Mouse (Mus musculus) embryonic facial prominence, embryonic 11.5 days (tissue): ENCODE measurements around the gene Gm43638. TPM values are rescaled to one million over a fixed set of nuclear protein-coding genes. Genes with fewer than 3 reads are reported as not detected.
"Not testable (repeated sequence)": the region's sequence is repeated elsewhere in the genome, so short reads cannot be mapped to it uniquely, and the experiment has no call there.

Source experiments
- ATAC-seq: fragments of 200-750 bp; cut with Nextera tagmentation; replicated peaks from 2 replicates; pipeline ENCODE4 v1.8.0; 2017; ENCODE audit warnings: low read depth; ENCODE audit not compliant: insufficient number of reproducible peaks, low FRiP score, low TSS enrichment
- DNase-seq: peaks from one replicate; pipeline ENCODE4 v3.0.0-alpha.2; 2015; ENCODE audit warnings: low spot score
- H3K27ac ChIP-seq: fragments of 300-500 bp; sonication (generic); replicated peaks from 2 replicates; pipeline ENCODE4 v1.5.1; 2014; ENCODE audit warnings: mild to moderate bottlenecking, low read depth, low read length, control low read depth
- H3K27me3 ChIP-seq: fragments of 300-500 bp; sonication (generic); 2 replicates; pipeline ENCODE4 v1.6.1; 2014; ENCODE audit warnings: mild to moderate bottlenecking, low read length, moderate library complexity, mixed read lengths; ENCODE audit not compliant: control insufficient read depth, insufficient read depth
- H3K36me3 ChIP-seq: fragments of 300-500 bp; sonication (generic); replicated peaks from 2 replicates; pipeline ENCODE4 v1.6.1; 2014; ENCODE audit warnings: low read depth, mild to moderate bottlenecking, low read length, moderate library complexity, mixed read lengths; ENCODE audit not compliant: control insufficient read depth, insufficient read depth
- H3K4me1 ChIP-seq: fragments of 300-500 bp; sonication (generic); 2 replicates; pipeline ENCODE4 v1.6.1; 2014; ENCODE audit warnings: low read length, mixed read lengths; ENCODE audit not compliant: control insufficient read depth, insufficient read depth
- H3K4me2 ChIP-seq: fragments of 300-500 bp; sonication (generic); 2 replicates; pipeline ENCODE4 v1.6.1; 2014; ENCODE audit warnings: low read depth, mild to moderate bottlenecking, control low read depth, low read length, moderate library complexity
- H3K4me3 ChIP-seq: fragments of 300-500 bp; sonication (generic); 2 replicates; pipeline ENCODE4 v1.5.1; 2014; ENCODE audit warnings: low read depth, low read length, control low read depth
- H3K9ac ChIP-seq: fragments of 300-500 bp; sonication (generic); replicated peaks from 2 replicates; pipeline ENCODE4 v1.6.1; 2014; ENCODE audit warnings: mild to moderate bottlenecking, control low read depth, low read length
- H3K9me3 ChIP-seq: fragments of 300-500 bp; sonication (generic); replicated peaks from 2 replicates; pipeline ENCODE4 v1.6.1; 2016; ENCODE audit warnings: mild to moderate bottlenecking, low read length, inconsistent platforms, mixed read lengths; ENCODE audit not compliant: control insufficient read depth
- WGBS: fragments of 180-500 bp; shearing (Covaris S2); extraction: QIAGEN DNeasy Blood & Tissue Kit; methylation state at CpG from one replicate; pipeline ENCODE4 v1.1.7; 2014; 5-methylcytosine and 5-hydroxymethylcytosine counted together
- polyA plus RNA-seq: library from polyadenylated mRNA; unstranded; fragments of >200 nt; fragmentation: Nextera tagmentation; extraction: Ambion mirVana; gene quantifications from 2 replicates; pipeline ENCODE4 v1.2.1, GENCODE M21; 2014

The Gm43638 gene
- polyA plus RNA-seq, result not detected in 2 replicates

DNA sequence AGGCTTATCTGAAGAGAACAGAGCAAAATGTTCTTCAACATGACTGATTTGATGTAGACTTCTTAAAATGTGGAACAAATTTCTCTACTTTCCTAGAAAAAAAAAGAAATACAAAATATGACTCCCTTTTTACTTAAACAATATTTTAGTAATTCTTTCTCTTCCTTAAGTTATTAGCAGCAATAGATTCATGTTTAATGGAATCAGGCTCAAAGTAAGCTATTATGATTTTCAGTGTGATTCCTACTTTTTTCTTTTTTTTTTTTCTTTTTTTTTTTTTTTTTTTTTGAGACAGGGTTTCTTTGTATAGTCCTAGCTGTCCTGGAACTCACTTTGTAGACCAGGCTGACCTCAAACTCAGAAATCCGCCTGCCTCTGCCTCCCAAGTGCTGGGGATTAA is at the start of gene Gm43638:
Gene Gm43638, minus strand, starts transcription at position 101 of the 400 bp plus-strand sequence.
- WGBS, result 100% methylated on average over 1 of the region's 1 CpGs

GRCm38 (mm10) chr5:87535994-87536644 is 49.5 kb upstream of the Gm43638 start:
- 69% methylated on average over 4 of the region's 4 CpGs for WGBS
- ATAC-seq (no peak), DNase-seq (no peak)
- Histone ChIP-seq H3K4me1 (no peaks in the 10 kb centered on the region), H3K27ac (no peak overlapping the region), H3K27me3 (no peaks in the 10 kb centered on the region), H3K9me3 (no peaks in the 10 kb centered on the region), H3K36me3 (no peaks in the 10 kb centered on the region), H3K4me3 (no peak overlapping the region), H3K9ac (no peak overlapping the region), H3K4me2 (no peak overlapping the region)

More for the DNA sequence above, at the start of gene Gm43638:
- H3K4me3 ChIP-seq, H3K27me3 ChIP-seq, H3K36me3 ChIP-seq, H3K9ac ChIP-seq, DNase-seq, H3K9me3 ChIP-seq, ATAC-seq, H3K4me2 ChIP-seq, H3K4me1 ChIP-seq, H3K27ac ChIP-seq: not testable (repeated sequence)

- H3K27me3 ChIP-seq, result no peaks in the 10 kb centered on the region
- 77% methylated on average over 2 of the region's 2 CpGs for WGBS
- no peak for ATAC-seq
Observed at GRCm38 (mm10) chr5:87532288-87532687, 45.7 kb upstream of the Gm43638 start.

DNA sequence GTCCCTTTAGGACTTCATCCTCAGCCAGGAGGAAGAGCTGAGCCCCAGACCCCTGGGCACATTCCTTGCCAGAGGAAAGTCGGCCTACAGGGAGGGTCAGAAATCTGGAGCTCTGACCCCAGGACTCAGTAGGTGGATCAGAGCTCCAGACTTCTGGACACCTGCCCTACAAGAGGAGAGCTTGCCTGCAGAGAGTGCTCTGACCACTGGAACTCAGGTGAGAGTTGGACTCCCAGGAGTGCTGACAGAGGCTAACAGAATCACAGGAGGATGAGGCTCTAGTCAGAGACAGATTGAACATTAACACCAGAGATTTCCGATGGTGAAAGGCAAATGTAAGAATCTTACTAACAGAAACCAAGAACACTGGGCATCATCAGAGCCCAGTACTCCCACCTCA is 37.0 kb upstream of the Gm43638 start:
- not testable (repeated sequence) for H3K4me2 ChIP-seq, H3K27ac ChIP-seq, DNase-seq, H3K9me3 ChIP-seq, ATAC-seq, H3K4me3 ChIP-seq, H3K9ac ChIP-seq, H3K4me1 ChIP-seq, H3K27me3 ChIP-seq, H3K36me3 ChIP-seq
- WGBS, result 89% methylated on average over 2 of the region's 2 CpGs

More at GRCm38 (mm10) chr5:87532288-87532687, 45.7 kb upstream of the Gm43638 start:
- Histone ChIP-seq H3K4me3 (no peak overlapping the region), H3K4me1 (no peaks in the 10 kb centered on the region), H3K27ac (no peak overlapping the region), H3K9me3 (no peaks in the 10 kb centered on the region), H3K9ac (no peak overlapping the region), H3K4me2 (no peak overlapping the region), H3K36me3 (no peaks in the 10 kb centered on the region)
- no peak for DNase-seq

GRCm38 (mm10) chr5:87505776-87506458 is 19.3 kb upstream of the Gm43638 start:
- Histone ChIP-seq H3K9ac (no peak overlapping the region), H3K27me3 (no peaks in the 10 kb centered on the region), H3K9me3 (no peaks in the 10 kb centered on the region), H3K36me3 (no peaks in the 10 kb centered on the region), H3K4me1 (no peaks in the 10 kb centered on the region), H3K27ac (no peak overlapping the region), H3K4me2 (no peak overlapping the region), H3K4me3 (no peak overlapping the region)
- ATAC-seq (no peak), DNase-seq (no peak)
- WGBS, result 56% methylated on average over 4 of the region's 4 CpGs

- WGBS, result 71% methylated on average over 1 of the region's 1 CpGs
Observed at GRCm38 (mm10) chr5:87502687-87503086, 16.1 kb upstream of the Gm43638 start.

DNA sequence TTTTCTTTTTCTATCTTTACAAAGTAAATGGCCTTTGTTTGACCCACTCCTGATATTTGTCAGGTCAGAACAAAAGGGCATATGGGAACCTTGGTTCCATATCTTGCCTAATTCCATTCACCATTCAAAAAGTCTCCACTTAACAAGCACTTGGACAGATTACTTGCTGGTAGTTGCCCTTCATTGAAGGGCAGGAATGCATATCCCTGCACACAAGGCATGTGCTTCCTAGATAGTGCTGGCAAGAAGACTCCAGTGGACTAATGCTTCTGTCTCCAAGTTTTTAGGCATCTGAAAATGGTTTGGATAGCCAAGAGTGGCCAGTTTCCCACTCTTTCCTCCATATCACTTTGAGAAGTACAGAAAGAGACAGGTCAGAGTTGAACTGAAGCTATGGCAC is 12.7 kb upstream of the Gm43638 start:
- ATAC-seq, result no peak

More at GRCm38 (mm10) chr5:87502687-87503086, 16.1 kb upstream of the Gm43638 start:
- DNase-seq (peak; percentile 2), ATAC-seq (no peak)
- Histone ChIP-seq H3K4me3 (no peak overlapping the region), H3K27me3 (no peaks in the 10 kb centered on the region), H3K4me1 (no peaks in the 10 kb centered on the region), H3K9me3 (no peaks in the 10 kb centered on the region), H3K9ac (no peak overlapping the region), H3K27ac (no peak overlapping the region), H3K36me3 (no peaks in the 10 kb centered on the region), H3K4me2 (no peak overlapping the region)

DNA sequence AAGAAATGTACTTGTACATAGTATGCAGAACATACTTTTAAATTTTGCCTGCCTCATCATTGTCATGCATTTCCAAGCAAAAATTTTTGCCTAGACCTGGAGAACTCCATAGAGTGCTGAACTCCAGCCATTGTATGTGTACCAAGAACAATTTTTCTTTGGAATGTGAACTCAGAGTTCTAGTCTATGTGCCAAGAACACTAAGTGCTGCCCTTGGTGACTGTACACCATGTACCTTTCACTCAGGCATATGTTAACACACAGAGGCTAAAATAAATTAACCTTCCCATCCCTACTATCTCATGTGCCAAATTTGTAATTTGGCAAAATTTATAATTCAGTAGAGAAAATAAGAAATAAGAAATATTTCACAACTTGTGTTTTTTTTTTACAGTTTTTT is 12.3 kb upstream of the Gm43638 start:
- ATAC-seq (no peak), DNase-seq (no peak)
- no peaks in the 10 kb centered on the region for H3K36me3 ChIP-seq
- H3K27ac ChIP-seq, result no peak overlapping the region
- no peaks in the 10 kb centered on the region for H3K4me1 ChIP-seq
- H3K9ac ChIP-seq, result no peak overlapping the region
- H3K27me3 ChIP-seq, result no peaks in the 10 kb centered on the region
- no peaks in the 10 kb centered on the region for H3K9me3 ChIP-seq
- no peak overlapping the region for H3K4me2 ChIP-seq
- no peak overlapping the region for H3K4me3 ChIP-seq

More for the DNA sequence above, 12.7 kb upstream of the Gm43638 start:
- no peak overlapping the region for H3K27ac ChIP-seq
- H3K4me3 ChIP-seq, result no peak overlapping the region
- no peaks in the 10 kb centered on the region for H3K4me1 ChIP-seq
- H3K36me3 ChIP-seq, result no peaks in the 10 kb centered on the region
- H3K4me2 ChIP-seq, result no peak overlapping the region
- DNase-seq, result no peak
- H3K27me3 ChIP-seq, result no peaks in the 10 kb centered on the region
- no peak overlapping the region for H3K9ac ChIP-seq
- no peaks in the 10 kb centered on the region for H3K9me3 ChIP-seq
